Mouse (Mus musculus) forelimb bud, embryonic 11.5 days (tissue): ENCODE measurements at regions not wholly inside any gene's neighbourhood (a gene's known extent, or its start where the extent isn't known, plus 50 kb on each side); places are given as distances from the start of the nearest gene placed in this dataset.
A peak's percentile ranks its signal among the peaks of the same experiment; 100 is the strongest.

ENCODE experiments used
- DNase-seq: peaks from one replicate; pipeline ENCODE4 v3.0.0-alpha.2; 2012; ENCODE audit warnings: low read depth, low spot score

GRCm38 (mm10) chr9:41593998-41594397 lies 432.5 kb upstream of the Ubash3b start:
- no peak for DNase-seq

GRCm38 (mm10) chr9:41592900-41593690 lies 431.6 kb upstream of the Ubash3b start:
- no peak for DNase-seq

GRCm38 (mm10) chr9:41592101-41592500 lies 430.6 kb upstream of the Ubash3b start:
- DNase-seq = no peak

- no peak for DNase-seq
These were observed 428.7 kb upstream of the Ubash3b start for GRCm38 (mm10) chr9:41590164-41590563.

GRCm38 (mm10) chr9:41588466-41589425 lies 427.2 kb upstream of the Ubash3b start:
- no peak for DNase-seq

GRCm38 (mm10) chr9:41587762-41588161 lies 426.3 kb upstream of the Ubash3b start:
- DNase-seq = no peak

GRCm38 (mm10) chr9:41586966-41587570 lies 425.6 kb upstream of the Ubash3b start:
- no peak for DNase-seq

- DNase-seq = no peak
These were observed 424.8 kb upstream of the Ubash3b start for GRCm38 (mm10) chr9:41586291-41586690.

GRCm38 (mm10) chr9:41585771-41586170 lies 424.3 kb upstream of the Ubash3b start:
- peak; percentile 32 for DNase-seq

GRCm38 (mm10) chr9:41585012-41585411 lies 423.5 kb upstream of the Ubash3b start:
- DNase-seq = peak; percentile 12

GRCm38 (mm10) chr9:41583711-41584329 lies 422.3 kb upstream of the Ubash3b start:
- peak; percentile 56 for DNase-seq

GRCm38 (mm10) chr9:41583276-41583675 lies 421.8 kb upstream of the Ubash3b start:
- peak; percentile 32 for DNase-seq

GRCm38 (mm10) chr9:41582711-41583236 lies 421.3 kb upstream of the Ubash3b start:
- DNase-seq = no peak

GRCm38 (mm10) chr9:41582171-41582570 lies 420.7 kb upstream of the Ubash3b start:
- DNase-seq = peak; percentile 56

- DNase-seq = peak; percentile 16
These were observed 420.2 kb upstream of the Ubash3b start for GRCm38 (mm10) chr9:41581741-41582140.

- DNase-seq = peak; percentile 63
These were observed 419.7 kb upstream of the Ubash3b start for GRCm38 (mm10) chr9:41581152-41581551.

GRCm38 (mm10) chr9:41580611-41581041 lies 419.1 kb upstream of the Ubash3b start:
- DNase-seq = peak; percentile 79

- no peak for DNase-seq
These were observed 418.6 kb upstream of the Ubash3b start for GRCm38 (mm10) chr9:41580067-41580466.

GRCm38 (mm10) chr9:41579107-41580014 lies 417.9 kb upstream of the Ubash3b start:
- peak; percentile 90 for DNase-seq
